Mouse (Mus musculus) layer of hippocampus, adult 9-11 months (tissue): ENCODE measurements at regions not wholly inside any gene's neighbourhood (a gene's known extent, or its start where the extent isn't known, plus 50 kb on each side); places are given as distances from the start of the nearest gene placed in this dataset.
A peak's percentile ranks its signal among the peaks of the same experiment; 100 is the strongest.

Source experiments
- DNase-seq: peaks from one replicate; pipeline ENCODE4 v3.0.0; 2022

DNA sequence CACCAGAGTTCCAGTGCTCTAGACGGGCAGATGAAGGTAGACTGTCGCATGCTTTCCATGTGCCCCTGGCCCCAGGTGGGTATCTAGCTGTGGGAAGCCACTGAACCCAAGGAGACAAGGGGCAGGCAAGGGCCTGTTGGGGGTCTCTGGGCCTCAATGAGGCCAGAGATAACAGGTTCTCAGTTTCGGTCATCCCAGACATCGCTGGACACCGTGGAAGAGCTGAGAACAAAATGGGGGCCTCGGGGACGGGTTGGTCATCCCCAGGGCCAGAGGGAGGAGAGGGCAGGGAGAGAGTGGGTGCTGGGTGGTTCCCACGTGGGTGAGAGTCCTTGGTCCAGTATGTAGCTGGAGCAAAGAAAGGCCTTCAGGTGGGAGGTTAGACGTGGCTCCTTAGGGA is 307.2 kb downstream of the Zfp804a start:
- DNase-seq = no peak

DNA sequence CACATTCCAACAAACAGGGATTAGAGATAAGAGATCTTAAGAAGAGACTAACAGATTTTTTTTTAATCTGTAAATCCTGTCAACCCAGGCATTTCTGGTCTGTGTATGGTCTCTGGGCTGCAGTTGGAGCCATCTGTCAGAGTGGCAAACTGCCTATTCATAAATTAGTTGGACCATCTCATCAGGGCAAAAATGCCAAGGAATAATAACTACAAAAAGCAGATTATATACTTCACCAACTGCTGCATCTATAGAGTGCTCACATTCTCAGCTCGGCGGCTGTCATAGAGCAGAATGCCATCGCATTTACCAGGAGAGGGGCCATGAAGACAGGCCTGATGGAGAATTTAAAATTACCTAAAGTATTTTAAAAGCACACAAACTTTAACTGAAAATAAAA is 320.1 kb downstream of the Zfp804a start:
- DNase-seq = no peak

DNA sequence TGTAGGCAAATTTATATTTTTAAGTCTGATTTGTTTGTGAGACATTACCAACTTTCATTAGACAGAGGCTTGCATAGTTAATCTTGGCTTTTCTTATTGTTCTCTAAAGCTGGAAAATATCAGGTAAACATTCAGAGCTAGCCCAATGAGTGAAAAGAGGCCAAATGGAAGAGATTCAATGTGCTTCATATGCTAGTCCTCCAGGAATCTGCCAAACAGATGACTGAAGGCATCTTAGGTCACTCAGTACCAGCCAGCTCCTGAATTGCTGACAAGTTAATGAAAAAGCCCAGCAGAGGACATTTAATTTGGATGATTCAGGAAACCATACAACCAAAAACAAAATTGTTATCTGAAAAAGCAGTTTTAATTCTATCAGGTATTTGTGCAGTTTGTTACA is 325.5 kb downstream of the Zfp804a start:
- DNase-seq = no peak

DNA sequence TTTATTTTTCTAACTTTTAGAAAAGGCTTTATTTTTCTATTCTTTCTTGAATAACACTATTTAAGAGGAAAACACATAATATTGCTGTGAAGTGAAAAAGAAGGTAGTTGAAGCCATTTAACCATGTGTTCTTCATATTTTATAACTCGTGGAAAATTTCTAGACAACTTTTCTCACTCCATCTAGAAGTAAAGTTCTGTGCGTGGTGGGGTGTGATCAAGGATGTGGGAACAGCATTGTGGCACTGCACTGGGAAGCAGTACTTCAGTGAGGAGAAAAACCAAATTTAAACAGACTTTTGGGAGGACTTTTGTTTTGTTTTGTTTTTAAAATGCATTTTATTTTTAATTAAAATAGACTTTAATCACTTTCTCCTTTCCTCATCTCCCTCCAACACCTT is 332.1 kb downstream of the Zfp804a start:
- DNase-seq = no peak

DNA sequence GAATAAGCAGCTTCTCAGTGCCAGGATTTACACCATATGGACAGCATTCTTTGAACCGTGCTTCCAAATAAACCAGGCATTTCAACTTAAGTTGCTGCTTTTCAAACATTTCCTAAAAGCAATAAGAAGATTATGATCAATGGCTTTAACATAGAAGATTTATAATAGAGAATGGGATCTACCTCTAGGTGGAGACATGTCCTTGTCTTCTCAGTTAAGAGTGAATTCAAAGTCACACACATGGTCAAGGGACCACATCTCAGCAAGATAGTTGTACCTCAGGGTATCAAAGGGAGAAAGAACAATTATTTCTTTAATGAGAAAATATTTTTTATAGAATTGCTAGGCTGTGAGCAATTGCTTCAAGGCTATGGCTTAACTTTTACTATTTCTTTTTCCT is 334.7 kb downstream of the Zfp804a start:
- DNase-seq = no peak

DNA sequence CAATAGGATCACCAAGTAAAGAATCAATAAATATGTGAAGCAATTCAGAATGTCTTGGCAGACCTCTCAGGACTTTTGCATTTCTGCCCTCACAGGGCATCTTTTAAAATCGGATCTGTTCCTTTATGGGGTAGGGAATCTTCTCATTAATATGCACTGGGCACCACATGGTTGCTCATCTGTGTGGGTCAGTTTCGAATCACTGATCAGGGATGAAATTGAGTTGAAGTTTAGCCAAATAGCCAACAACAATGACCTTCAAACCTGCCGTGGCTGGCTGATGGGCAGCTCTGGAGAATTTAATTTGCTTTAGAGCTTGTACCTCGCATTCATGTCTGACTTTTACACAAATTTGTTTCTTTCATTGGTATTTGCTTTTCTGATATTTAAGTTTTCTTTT is 342.4 kb downstream of the Zfp804a start:
- DNase-seq = no peak

DNA sequence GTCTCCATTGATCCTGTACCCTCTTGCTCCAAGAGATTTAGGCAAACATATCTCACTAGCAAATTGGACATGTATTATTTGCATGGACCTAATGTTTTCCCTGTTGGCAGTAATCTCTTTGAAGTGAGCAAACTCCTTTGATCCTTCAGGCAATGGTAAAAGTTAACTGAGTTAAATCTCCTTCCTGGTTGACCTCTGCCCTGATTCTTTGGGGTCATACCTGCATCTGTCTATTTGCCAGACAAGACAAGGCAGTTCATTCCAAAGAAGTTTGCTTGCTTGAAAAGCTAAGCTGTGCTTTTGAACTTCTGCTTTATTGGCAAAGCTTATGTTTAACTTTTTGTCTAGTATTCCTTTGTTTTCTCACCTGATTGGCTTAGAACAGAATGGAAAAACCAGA is 392.7 kb downstream of the Zfp804a start:
- DNase-seq = no peak

DNA sequence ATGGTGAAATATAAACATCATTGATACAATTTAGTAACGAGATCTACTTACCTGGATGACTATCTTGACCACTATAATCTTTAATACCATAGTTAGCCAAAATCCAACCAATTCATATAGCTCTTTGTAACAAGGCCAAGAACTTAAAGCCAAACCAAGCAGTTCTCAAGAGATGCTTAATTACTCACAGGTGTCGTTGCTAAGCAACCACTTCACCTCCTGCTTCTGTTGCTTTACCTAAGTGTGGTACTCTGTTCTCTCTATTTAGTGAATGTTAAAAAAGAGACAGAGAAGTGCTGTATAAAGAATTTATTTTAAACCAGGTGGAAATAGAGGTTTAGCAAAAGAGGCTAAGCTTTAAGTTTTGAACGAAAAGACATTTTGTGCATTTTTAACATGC is 402.7 kb downstream of the Zfp804a start:
- peak; percentile 7 for DNase-seq
